Mouse (Mus musculus) limb, embryonic 15.5 days (tissue): ENCODE results near the gene Srr. TPM values are rescaled to one million over a fixed set of nuclear protein-coding genes. Genes with fewer than 3 reads are reported as not detected.
A peak's percentile ranks its signal among the peaks of the same experiment; 100 is the strongest.

ENCODE experiments used
- ATAC-seq: fragments of 200-750 bp; cut with Nextera tagmentation; 2 replicates; pipeline ENCODE4 v1.8.0; 2017; ENCODE audit warnings: low read depth, moderate TSS enrichment; ENCODE audit not compliant: insufficient number of reproducible peaks, low FRiP score, low TSS enrichment
- H3K27ac ChIP-seq: fragments of 300-500 bp; sonication (generic); 2 replicates; pipeline ENCODE4 v1.5.1; 2015; ENCODE audit warnings: moderate library complexity, mild to moderate bottlenecking, inconsistent platforms
- H3K27me3 ChIP-seq: fragments of 300-500 bp; sonication (generic); 2 replicates; pipeline ENCODE4 v1.6.1; 2015; ENCODE audit warnings: inconsistent platforms
- H3K36me3 ChIP-seq: fragments of 300-500 bp; sonication (generic); 2 replicates; pipeline ENCODE4 v1.6.1; 2015; ENCODE audit warnings: inconsistent platforms
- H3K4me1 ChIP-seq: fragments of 300-500 bp; sonication (generic); 2 replicates; pipeline ENCODE4 v1.6.1; 2015; ENCODE audit warnings: inconsistent platforms
- H3K4me2 ChIP-seq: fragments of 300-500 bp; sonication (generic); 2 replicates; pipeline ENCODE4 v1.6.1; 2015; ENCODE audit warnings: mild to moderate bottlenecking, inconsistent platforms
- H3K4me3 ChIP-seq: fragments of 300-500 bp; sonication (generic); 2 replicates; pipeline ENCODE4 v1.5.1; 2015; ENCODE audit warnings: mild to moderate bottlenecking, inconsistent platforms
- H3K9ac ChIP-seq: fragments of 300-500 bp; sonication (generic); 2 replicates; pipeline ENCODE4 v1.6.1; 2015; ENCODE audit warnings: inconsistent platforms
- H3K9me3 ChIP-seq: fragments of 300-500 bp; sonication (generic); 2 replicates; pipeline ENCODE4 v1.6.1; 2016; ENCODE audit warnings: inconsistent platforms
- WGBS: fragments of 180-500 bp; shearing (Covaris S2); methylation state at CpG from one replicate; pipeline ENCODE4 v1.1.7; 2015; 5-methylcytosine and 5-hydroxymethylcytosine counted together
- polyA plus RNA-seq: library from polyadenylated mRNA; unstranded; fragments of >200 nt; fragmentation: Nextera tagmentation; extraction: Ambion mirVana; gene quantifications from 2 replicates; pipeline ENCODE4 v1.2.1, GENCODE M21; 2015

The Srr gene
- polyA plus RNA-seq, 1 experiment from 2014 or later, result 29.1 TPM

- Histone ChIP-seq H3K27ac (no peak overlapping the region), H3K36me3 (peaks cover 31% of the 10 kb centered on the region), H3K4me3 (no peak overlapping the region), H3K27me3 (no peaks in the 10 kb centered on the region), H3K9ac (no peak overlapping the region), H3K4me1 (no peaks in the 10 kb centered on the region), H3K9me3 (no peaks in the 10 kb centered on the region), H3K4me2 (no peak overlapping the region)
- 74% methylated on average over 3 of the region's 3 CpGs for WGBS
- no peak for ATAC-seq
These were observed 20.6 kb upstream of the Srr start for GRCm38 (mm10) chr11:74946348-74946747.

GRCm38 (mm10) chr11:74930391-74930790 is 4.6 kb upstream of the Srr start:
- H3K4me3 ChIP-seq, result no peak overlapping the region
- WGBS, result 95% methylated on average over 7 of the region's 7 CpGs
- H3K9ac ChIP-seq, result no peak overlapping the region
- H3K4me1 ChIP-seq, result peaks cover 10% of the 10 kb centered on the region; the same call in 1 of the 2 replicates
- H3K9me3 ChIP-seq, result no peaks in the 10 kb centered on the region
- no peak overlapping the region for H3K27ac ChIP-seq
- no peak for ATAC-seq
- H3K27me3 ChIP-seq, result no peaks in the 10 kb centered on the region
- H3K36me3 ChIP-seq, result peaks cover 45% of the 10 kb centered on the region
- H3K4me2 ChIP-seq, result no peak overlapping the region

DNA sequence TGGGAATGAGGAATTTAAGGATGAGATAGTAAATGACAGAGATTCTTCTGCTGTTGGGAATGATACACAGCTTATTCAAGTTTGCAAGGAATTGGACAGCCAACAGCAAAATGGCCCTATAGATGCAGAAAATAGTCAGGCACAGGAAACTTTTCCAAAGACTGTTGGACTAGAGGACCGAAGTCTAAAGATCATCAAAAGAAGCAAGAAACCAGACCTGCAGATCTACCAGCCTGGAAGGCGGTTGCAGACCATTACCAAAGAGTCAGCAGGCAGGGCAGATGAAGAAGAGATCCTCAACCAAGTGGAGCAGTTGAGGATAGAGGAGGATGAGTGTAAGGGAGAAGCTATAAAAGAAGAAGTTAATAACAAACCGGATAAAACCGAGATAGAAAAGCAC is 3.4 kb upstream of the Srr start:
- H3K36me3 ChIP-seq, result peaks cover 32% of the 10 kb centered on the region
- no peak for ATAC-seq
- H3K4me1 ChIP-seq, result peaks cover 14% of the 10 kb centered on the region
- H3K9ac ChIP-seq, result no peak overlapping the region
- H3K4me3 ChIP-seq, result no peak overlapping the region
- no peak overlapping the region for H3K4me2 ChIP-seq
- no peak overlapping the region for H3K27ac ChIP-seq
- no peaks in the 10 kb centered on the region for H3K9me3 ChIP-seq
- 88% methylated on average over 4 of the region's 4 CpGs for WGBS
- H3K27me3 ChIP-seq, result no peaks in the 10 kb centered on the region

DNA sequence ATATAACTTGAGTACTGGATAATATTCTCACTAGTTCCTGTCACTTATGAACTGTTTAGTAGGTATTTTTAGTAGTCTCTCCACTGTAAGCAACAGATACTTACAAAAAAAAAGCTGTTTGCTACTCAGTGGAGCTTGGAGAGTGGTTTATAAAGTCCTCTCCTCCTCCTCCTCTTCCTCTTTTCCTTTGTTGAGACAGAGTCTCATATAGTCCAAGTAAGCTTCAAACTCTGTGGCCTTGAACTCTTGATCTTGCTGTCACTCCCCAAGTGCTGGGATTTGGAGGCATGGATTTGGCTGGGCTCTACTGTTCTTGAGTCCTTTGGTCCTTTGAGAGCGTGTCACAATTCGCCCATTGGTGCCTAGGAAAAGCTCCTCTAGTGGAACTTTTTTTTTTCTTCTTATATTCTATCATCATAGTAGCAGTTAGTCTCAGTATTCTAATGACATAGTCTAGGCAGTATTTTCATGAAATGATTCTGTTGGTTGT is 1.5 kb upstream of the Srr start:
- H3K4me1 ChIP-seq, result peaks cover 14% of the 10 kb centered on the region
- ATAC-seq, result no peak
- no peaks in the 10 kb centered on the region for H3K9me3 ChIP-seq
- peaks cover 16% of the 10 kb centered on the region for H3K36me3 ChIP-seq
- H3K9ac ChIP-seq, result no peak overlapping the region
- H3K4me2 ChIP-seq, result peak overlapping the region; percentile 55; the same call in 1 of the 2 replicates
- WGBS, result 93% methylated on average over 2 of the region's 2 CpGs
- no peaks in the 10 kb centered on the region for H3K27me3 ChIP-seq
- H3K4me3 ChIP-seq, result no peak overlapping the region
- H3K27ac ChIP-seq, result no peak overlapping the region

DNA sequence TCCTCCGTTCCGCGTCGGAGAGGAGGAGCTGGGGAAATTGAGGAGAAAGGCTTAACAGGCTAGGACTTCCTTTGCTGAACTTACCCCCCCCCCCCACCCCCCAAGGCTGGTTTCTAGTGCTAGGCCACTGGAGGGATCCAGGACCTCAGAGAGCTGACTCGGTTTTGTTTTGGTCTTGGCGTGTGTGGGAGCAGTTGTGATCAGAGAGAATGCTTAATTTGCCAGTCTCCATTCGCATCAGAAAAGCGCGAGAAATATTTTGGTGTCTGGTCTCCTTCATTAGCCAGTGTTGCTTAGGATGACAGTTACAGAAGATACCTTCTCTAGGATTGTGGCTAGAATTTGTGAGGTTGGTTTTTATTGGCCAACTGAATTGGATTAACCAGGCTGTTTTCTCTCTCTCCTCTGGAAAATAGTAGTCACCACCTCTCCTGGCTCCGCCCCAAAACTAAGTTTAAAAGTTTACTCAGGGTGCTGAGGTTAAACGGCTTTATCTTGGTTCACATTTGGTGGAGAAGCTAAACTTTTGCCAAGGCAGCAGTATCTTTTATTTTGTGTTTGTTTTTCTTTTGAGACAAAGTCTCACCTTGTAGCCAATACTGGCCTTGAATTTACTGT is 749 bp upstream of the Srr start:
- 5% methylated on average over 11 of the region's 11 CpGs for WGBS
- ATAC-seq, result 0 out of 2 replicates have a peak, but pooled peaks have one; percentile 10
- no peaks in the 10 kb centered on the region for H3K27me3 ChIP-seq

DNA sequence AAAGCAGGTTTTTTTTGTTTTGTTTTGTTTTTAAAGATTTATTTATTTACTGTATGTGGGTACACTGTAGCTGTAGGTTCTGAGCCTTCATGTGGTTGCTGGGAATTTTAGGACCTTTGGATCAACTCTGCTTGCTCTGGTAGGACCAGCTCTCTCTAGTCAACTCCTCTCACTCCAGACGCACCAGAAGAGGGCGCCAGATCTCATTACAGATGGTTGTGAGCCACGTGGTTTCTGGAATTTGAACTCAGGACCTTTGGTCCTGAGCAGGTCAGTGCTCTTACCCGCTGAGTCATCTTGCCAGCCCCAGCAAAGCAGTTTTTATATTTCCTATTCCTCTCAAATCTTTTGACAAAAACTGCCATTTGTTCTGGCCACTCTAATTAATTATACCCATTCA is 1.6 kb downstream of the Srr start:
- Histone ChIP-seq H3K9ac (no peak overlapping the region), H3K4me1 (peaks cover 14% of the 10 kb centered on the region), H3K4me3 (no peak overlapping the region), H3K27ac (no peak overlapping the region), H3K9me3 (no peaks in the 10 kb centered on the region), H3K4me2 (no peak overlapping the region), H3K27me3 (no peaks in the 10 kb centered on the region), H3K36me3 (peaks cover 13% of the 10 kb centered on the region)
- ATAC-seq, result no peak
- WGBS, result 64% methylated on average over 4 of the region's 4 CpGs

More for the DNA sequence above, 749 bp upstream of the Srr start:
- Histone ChIP-seq H3K27ac (peak overlapping the region; percentile 99), H3K4me2 (peak overlapping the region; percentile 55), H3K9ac (peak overlapping the region; percentile 91), H3K36me3 (peaks cover 14% of the 10 kb centered on the region), H3K4me1 (peaks cover 14% of the 10 kb centered on the region), H3K9me3 (no peaks in the 10 kb centered on the region), H3K4me3 (peak overlapping the region; percentile 96)

DNA sequence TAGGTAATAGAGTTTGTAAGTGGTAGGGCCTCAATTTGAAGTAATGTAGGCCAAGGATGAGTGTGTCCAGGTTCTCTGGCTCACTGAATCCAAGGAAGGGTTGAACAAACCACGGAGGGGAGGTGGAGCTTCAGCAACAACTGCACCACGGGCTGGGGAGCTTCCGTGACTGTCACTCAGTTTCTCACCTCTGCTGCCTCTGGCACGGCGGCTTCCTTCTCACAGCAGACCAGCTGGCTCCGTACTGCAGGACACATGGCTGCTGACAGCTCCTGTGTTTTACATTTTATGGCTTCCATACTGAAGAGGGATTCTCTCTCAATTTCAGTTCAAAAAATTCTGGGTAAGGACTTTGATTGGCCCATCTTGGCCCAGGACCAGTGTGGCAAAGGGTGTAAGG is 6.5 kb downstream of the Srr start:
- Histone ChIP-seq H3K27me3 (no peaks in the 10 kb centered on the region), H3K4me3 (no peak overlapping the region), H3K4me2 (no peak overlapping the region), H3K27ac (no peak overlapping the region), H3K9me3 (no peaks in the 10 kb centered on the region), H3K36me3 (peaks cover 29% of the 10 kb centered on the region), H3K4me1 (no peaks in the 10 kb centered on the region; the same call in 1 of the 2 replicates), H3K9ac (no peak overlapping the region)
- no peak for ATAC-seq
- 56% methylated on average over 6 of the region's 6 CpGs for WGBS

- H3K9ac ChIP-seq, result no peak overlapping the region
- 80% methylated on average over 3 of the region's 3 CpGs for WGBS
- no peaks in the 10 kb centered on the region; the same call in 1 of the 2 replicates for H3K4me1 ChIP-seq
- H3K36me3 ChIP-seq, result peaks cover 30% of the 10 kb centered on the region
- H3K27ac ChIP-seq, result no peak overlapping the region
- ATAC-seq, result no peak
- no peaks in the 10 kb centered on the region for H3K27me3 ChIP-seq
- H3K4me3 ChIP-seq, result no peak overlapping the region
- H3K9me3 ChIP-seq, result no peaks in the 10 kb centered on the region
- H3K4me2 ChIP-seq, result no peak overlapping the region
These were observed 13.3 kb downstream of the Srr start for GRCm38 (mm10) chr11:74912492-74912891.

DNA sequence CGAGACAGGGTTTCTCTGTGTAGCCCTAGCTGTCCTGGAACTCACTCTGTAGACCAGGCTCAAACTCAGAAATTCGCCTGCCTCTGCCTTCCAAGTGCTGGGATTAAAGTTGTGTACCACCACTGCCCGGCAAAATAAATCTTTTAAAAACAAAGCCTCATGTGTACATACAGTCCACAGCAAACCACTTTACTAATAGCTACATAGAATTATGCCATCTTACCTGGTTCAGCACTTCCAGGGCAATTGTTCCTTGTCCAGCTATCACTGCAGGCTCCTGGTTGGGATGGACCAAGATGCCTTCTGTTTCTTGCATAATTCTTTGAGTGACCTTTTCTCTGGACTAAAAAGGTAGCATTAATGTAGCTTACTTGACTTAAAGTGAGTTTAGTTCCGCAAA is 15.8 kb downstream of the Srr start:
- Histone ChIP-seq H3K27me3 (no peaks in the 10 kb centered on the region), H3K36me3 (peaks cover 55% of the 10 kb centered on the region), H3K27ac (no peak overlapping the region), H3K4me2 (no peak overlapping the region), H3K4me3 (no peak overlapping the region), H3K4me1 (no peaks in the 10 kb centered on the region), H3K9me3 (no peaks in the 10 kb centered on the region), H3K9ac (no peak overlapping the region)
- no peak for ATAC-seq
- 90% methylated on average over 4 of the region's 4 CpGs for WGBS

GRCm38 (mm10) chr11:74908618-74909399 is 16.9 kb downstream of the Srr start:
- ATAC-seq, result no peak
- WGBS, result 80% methylated on average over 12 of the region's 12 CpGs
- Histone ChIP-seq H3K4me1 (no peaks in the 10 kb centered on the region), H3K36me3 (peaks cover 66% of the 10 kb centered on the region), H3K27me3 (no peaks in the 10 kb centered on the region), H3K9ac (no peak overlapping the region), H3K4me2 (no peak overlapping the region), H3K27ac (no peak overlapping the region), H3K4me3 (no peak overlapping the region), H3K9me3 (no peaks in the 10 kb centered on the region)

- no peak overlapping the region for H3K4me2 ChIP-seq
- WGBS, result 90% methylated on average over 6 of the region's 6 CpGs
- no peaks in the 10 kb centered on the region for H3K27me3 ChIP-seq
- H3K4me1 ChIP-seq, result no peaks in the 10 kb centered on the region
- peaks cover 76% of the 10 kb centered on the region for H3K36me3 ChIP-seq
- ATAC-seq, result no peak
- H3K9me3 ChIP-seq, result no peaks in the 10 kb centered on the region
- no peak overlapping the region for H3K9ac ChIP-seq
- H3K27ac ChIP-seq, result no peak overlapping the region
- H3K4me3 ChIP-seq, result no peak overlapping the region
These were observed 17.9 kb downstream of the Srr start for GRCm38 (mm10) chr11:74907850-74908249.

- H3K4me1 ChIP-seq, result peaks cover 15% of the 10 kb centered on the region; the same call in 1 of the 2 replicates
- H3K9ac ChIP-seq, result no peak overlapping the region
- H3K36me3 ChIP-seq, result peaks cover 76% of the 10 kb centered on the region
- H3K27me3 ChIP-seq, result no peaks in the 10 kb centered on the region
- H3K27ac ChIP-seq, result no peak overlapping the region
- 93% methylated on average over 5 of the region's 5 CpGs for WGBS
- H3K4me3 ChIP-seq, result no peak overlapping the region
- H3K9me3 ChIP-seq, result no peaks in the 10 kb centered on the region
- H3K4me2 ChIP-seq, result no peak overlapping the region
- no peak for ATAC-seq
These were observed 23.3 kb downstream of the Srr start for GRCm38 (mm10) chr11:74902416-74902815.
